Mouse (Mus musculus) ES-E14 (cell line): ENCODE data around the gene Ccdc148. TPM values are rescaled to one million over a fixed set of nuclear protein-coding genes. Genes with fewer than 3 reads are reported as not detected.

Source experiments
- DNase-seq: peaks from one replicate; pipeline ENCODE4 v3.0.0-alpha.2; 2013; ENCODE audit warnings: low read depth, low spot score
- H3K27ac ChIP-seq: 2 replicates; pipeline ENCODE4 v1.5.1; 2012; ENCODE audit warnings: low read depth, mild to moderate bottlenecking, low read length, moderate library complexity, mixed read lengths; ENCODE audit not compliant: poor library complexity, insufficient read depth, severe bottlenecking
- H3K36me3 ChIP-seq: 2 replicates; pipeline ENCODE4 v1.6.1; 2012; ENCODE audit warnings: mild to moderate bottlenecking, low read length, moderate library complexity, mixed read lengths; ENCODE audit not compliant: control insufficient read depth, poor library complexity, insufficient read depth, severe bottlenecking
- H3K4me1 ChIP-seq, 2 experiments: fragments of 150-350 bp in 1 of 2; sonication (generic) in 1 of 2; 2 replicates each; pipeline ENCODE4 v1.6.1; 2012; ENCODE audit warnings: low read length in 2 of 2, mild to moderate bottlenecking in 1 of 2, mixed read lengths in 1 of 2; ENCODE audit not compliant: control insufficient read depth in 2 of 2, insufficient read depth in 2 of 2, poor library complexity in 1 of 2
- H3K4me3 ChIP-seq, 2 experiments: fragments of 150-350 bp in 1 of 2; sonication (generic) in 1 of 2; 2 replicates each; pipeline ENCODE4 v1.5.1; 2012; ENCODE audit warnings: low read length in 2 of 2, low read depth in 1 of 2, mild to moderate bottlenecking in 1 of 2, mixed read lengths in 1 of 2; ENCODE audit not compliant: insufficient read depth in 1 of 2, poor library complexity in 1 of 2, severe bottlenecking in 1 of 2
- H3K9ac ChIP-seq: 2 replicates; pipeline ENCODE4 v1.6.1; 2012; ENCODE audit warnings: low read depth, mild to moderate bottlenecking, low read length, mixed read lengths; ENCODE audit not compliant: poor library complexity, insufficient read depth, severe bottlenecking
- H3K9me3 ChIP-seq: fragments of 150-350 bp; sonication (generic); 2 replicates; pipeline ENCODE4 v1.6.1; 2012; ENCODE audit warnings: low read depth, mild to moderate bottlenecking, low read length; ENCODE audit not compliant: control insufficient read depth, insufficient read depth
- CHD2 ChIP-seq: IDR thresholded peaks from 2 replicates; pipeline ENCODE4 v1.6.1; 2014; ENCODE audit warnings: mild to moderate bottlenecking, low read depth, low read length, inconsistent platforms
- HCFC1 ChIP-seq: IDR thresholded peaks from 2 replicates; pipeline ENCODE4 v1.6.1; 2012; ENCODE audit warnings: low read length, inconsistent platforms, borderline replicate concordance; ENCODE audit not compliant: insufficient read depth
- MAFK ChIP-seq: IDR thresholded peaks from 2 replicates; pipeline ENCODE4 v1.6.1; 2014; ENCODE audit warnings: mild to moderate bottlenecking, low read depth, low read length, inconsistent platforms; ENCODE audit not compliant: insufficient read depth
- ZC3H11A ChIP-seq: IDR thresholded peaks from 2 replicates; pipeline ENCODE4 v1.6.1; 2012; ENCODE audit warnings: low read depth, mild to moderate bottlenecking, inconsistent platforms, low read length, borderline replicate concordance
- ZNF384 ChIP-seq: IDR thresholded peaks from 2 replicates; pipeline ENCODE4 v1.6.1; 2012; ENCODE audit warnings: low read depth, low read length, inconsistent platforms
- in situ Hi-C, 2 experiments: fragments of 600-800 bp; cut with MboI; formaldehyde crosslinking; loops; one replicate each; pipeline ENCODE4 v1.15.1; 2025; ENCODE audit warnings: low sequenced_read_pairs in 2 of 2, inconsistent platforms in 1 of 2; ENCODE audit not compliant: unreplicated experiment in 2 of 2
- total RNA-seq: library from RNA; depleted of rRNA; stranded (reverse); fragments of 300-350 nt; gene quantifications from 2 replicates; pipeline ENCODE4 v1.2.3, GENCODE M21; 2012

Gene Ccdc148
- total RNA-seq, 1 experiment: 0.27 TPM

GRCm38 (mm10) chr2:58790361-58790760 is 370.1 kb downstream of the Ccdc148 start:
- no peak overlapping the region for H3K27ac ChIP-seq
- no peaks in the 10 kb centered on the region for H3K36me3 ChIP-seq
- no peaks in the 10 kb centered on the region for H3K4me1 ChIP-seq
- no peak overlapping the region for H3K4me3 ChIP-seq
- H3K9ac ChIP-seq: no peak overlapping the region
- in situ Hi-C loops: no loop called here
- H3K9me3 ChIP-seq: no peaks in the 10 kb centered on the region
- DNase-seq: no peak
- no peak for TF ChIP-seq ZC3H11A
- TF ChIP-seq CHD2: no peak
- TF ChIP-seq HCFC1: no peak
- no peak for TF ChIP-seq MAFK
- TF ChIP-seq ZNF384: no peak

- no peak for DNase-seq
- Histone ChIP-seq H3K27ac (no peak overlapping the region), H3K4me3 (no peak overlapping the region), H3K9me3 (no peaks in the 10 kb centered on the region), H3K36me3 (no peaks in the 10 kb centered on the region), H3K9ac (no peak overlapping the region), H3K4me1 (no peaks in the 10 kb centered on the region)
- in situ Hi-C loops: no loop called here
- TF ChIP-seq MAFK (no peak), HCFC1 (no peak), ZNF384 (no peak), CHD2 (no peak), ZC3H11A (no peak)
Observed at GRCm38 (mm10) chr2:58789934-58790333, 370.5 kb downstream of the Ccdc148 start.

- no peaks in the 10 kb centered on the region for H3K36me3 ChIP-seq
- no peak overlapping the region for H3K27ac ChIP-seq
- H3K9me3 ChIP-seq: no peaks in the 10 kb centered on the region
- no peak overlapping the region for H3K9ac ChIP-seq
- TF ChIP-seq ZNF384 (no peak), HCFC1 (no peak), ZC3H11A (no peak), CHD2 (no peak), MAFK (no peak)
- in situ Hi-C loops: no loop called here
- H3K4me3 ChIP-seq: no peak overlapping the region
- DNase-seq: no peak
- no peaks in the 10 kb centered on the region for H3K4me1 ChIP-seq
Observed at GRCm38 (mm10) chr2:58787360-58787759, 373.1 kb downstream of the Ccdc148 start.

GRCm38 (mm10) chr2:58786681-58787080 is 373.8 kb downstream of the Ccdc148 start:
- DNase-seq: no peak
- Histone ChIP-seq H3K27ac (no peak overlapping the region), H3K4me1 (no peaks in the 10 kb centered on the region), H3K36me3 (no peaks in the 10 kb centered on the region), H3K9ac (no peak overlapping the region), H3K9me3 (no peaks in the 10 kb centered on the region), H3K4me3 (no peak overlapping the region)
- TF ChIP-seq HCFC1 (no peak), ZC3H11A (no peak), CHD2 (no peak), ZNF384 (no peak), MAFK (no peak)
- in situ Hi-C loops: no loop called here

GRCm38 (mm10) chr2:58786177-58786576 is 374.3 kb downstream of the Ccdc148 start:
- Histone ChIP-seq H3K9me3 (no peaks in the 10 kb centered on the region), H3K9ac (no peak overlapping the region), H3K36me3 (no peaks in the 10 kb centered on the region), H3K27ac (no peak overlapping the region), H3K4me3 (no peak overlapping the region), H3K4me1 (no peaks in the 10 kb centered on the region)
- in situ Hi-C loops: no loop called here
- TF ChIP-seq ZC3H11A (no peak), ZNF384 (no peak), CHD2 (no peak), MAFK (no peak), HCFC1 (no peak)
- no peak for DNase-seq
